Mouse (Mus musculus) liver, postnatal 0 days (tissue): Measurements from ENCODE around the gene Pithd1.

Experiments
- CTCF ChIP-seq: sonication (generic); IDR thresholded peaks from 2 replicates; pipeline ENCODE4 v1.5.1; 2016; ENCODE audit warnings: antibody characterized with exemption, low read depth
- EP300 ChIP-seq: IDR thresholded peaks from 2 replicates; pipeline ENCODE4 v1.6.1; 2016; ENCODE audit warnings: antibody characterized with exemption, low read depth, mild to moderate bottlenecking

DNA sequence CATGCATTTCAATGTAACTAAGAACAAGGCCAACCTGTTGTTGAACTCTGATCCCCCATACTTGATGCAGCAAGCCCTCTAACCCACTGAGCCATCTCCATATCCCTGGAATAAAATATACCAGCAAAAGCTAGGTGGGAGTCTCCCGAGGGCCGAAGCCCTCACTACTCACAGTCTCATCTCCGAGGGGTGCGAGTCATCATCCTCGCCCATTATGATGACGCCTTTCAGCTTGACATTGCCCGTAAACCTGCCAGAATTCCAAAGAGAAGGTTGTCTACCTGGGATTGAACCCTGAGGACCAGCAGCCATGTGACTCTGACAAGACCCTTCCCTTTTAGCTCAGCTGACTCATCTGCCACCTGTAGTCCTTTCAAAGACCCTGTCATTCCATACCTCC lies 1.3 kb downstream of the Pithd1 start:
- TF ChIP-seq EP300 (no peak), CTCF (no peak)
